Mouse (Mus musculus) ES-E14 (cell line): ENCODE data around the gene Slc17a5. TPM values are rescaled to one million over a fixed set of nuclear protein-coding genes. Genes with fewer than 3 reads are reported as not detected.
A peak's percentile ranks its signal among the peaks of the same experiment; 100 is the strongest.

Source experiments
- DNase-seq: peaks from one replicate; pipeline ENCODE4 v3.0.0-alpha.2; 2013; ENCODE audit warnings: low read depth, low spot score
- H3K27ac ChIP-seq: 2 replicates; pipeline ENCODE4 v1.5.1; 2012; ENCODE audit warnings: low read depth, mild to moderate bottlenecking, low read length, moderate library complexity, mixed read lengths; ENCODE audit not compliant: poor library complexity, insufficient read depth, severe bottlenecking
- H3K36me3 ChIP-seq: 2 replicates; pipeline ENCODE4 v1.6.1; 2012; ENCODE audit warnings: mild to moderate bottlenecking, low read length, moderate library complexity, mixed read lengths; ENCODE audit not compliant: control insufficient read depth, poor library complexity, insufficient read depth, severe bottlenecking
- H3K4me1 ChIP-seq, 2 experiments: fragments of 150-350 bp in 1 of 2; sonication (generic) in 1 of 2; 2 replicates each; pipeline ENCODE4 v1.6.1; 2012; ENCODE audit warnings: low read length in 2 of 2, mild to moderate bottlenecking in 1 of 2, mixed read lengths in 1 of 2; ENCODE audit not compliant: control insufficient read depth in 2 of 2, insufficient read depth in 2 of 2, poor library complexity in 1 of 2
- H3K4me3 ChIP-seq, 2 experiments: fragments of 150-350 bp in 1 of 2; sonication (generic) in 1 of 2; 2 replicates each; pipeline ENCODE4 v1.5.1; 2012; ENCODE audit warnings: low read length in 2 of 2, low read depth in 1 of 2, mild to moderate bottlenecking in 1 of 2, mixed read lengths in 1 of 2; ENCODE audit not compliant: insufficient read depth in 1 of 2, poor library complexity in 1 of 2, severe bottlenecking in 1 of 2
- H3K9ac ChIP-seq: 2 replicates; pipeline ENCODE4 v1.6.1; 2012; ENCODE audit warnings: low read depth, mild to moderate bottlenecking, low read length, mixed read lengths; ENCODE audit not compliant: poor library complexity, insufficient read depth, severe bottlenecking
- H3K9me3 ChIP-seq: fragments of 150-350 bp; sonication (generic); 2 replicates; pipeline ENCODE4 v1.6.1; 2012; ENCODE audit warnings: low read depth, mild to moderate bottlenecking, low read length; ENCODE audit not compliant: control insufficient read depth, insufficient read depth
- CHD2 ChIP-seq: IDR thresholded peaks from 2 replicates; pipeline ENCODE4 v1.6.1; 2014; ENCODE audit warnings: mild to moderate bottlenecking, low read depth, low read length, inconsistent platforms
- HCFC1 ChIP-seq: IDR thresholded peaks from 2 replicates; pipeline ENCODE4 v1.6.1; 2012; ENCODE audit warnings: low read length, inconsistent platforms, borderline replicate concordance; ENCODE audit not compliant: insufficient read depth
- MAFK ChIP-seq: IDR thresholded peaks from 2 replicates; pipeline ENCODE4 v1.6.1; 2014; ENCODE audit warnings: mild to moderate bottlenecking, low read depth, low read length, inconsistent platforms; ENCODE audit not compliant: insufficient read depth
- ZC3H11A ChIP-seq: IDR thresholded peaks from 2 replicates; pipeline ENCODE4 v1.6.1; 2012; ENCODE audit warnings: low read depth, mild to moderate bottlenecking, inconsistent platforms, low read length, borderline replicate concordance
- ZNF384 ChIP-seq: IDR thresholded peaks from 2 replicates; pipeline ENCODE4 v1.6.1; 2012; ENCODE audit warnings: low read depth, low read length, inconsistent platforms
- in situ Hi-C, 2 experiments: fragments of 600-800 bp; cut with MboI; formaldehyde crosslinking; loops; one replicate each; pipeline ENCODE4 v1.15.1; 2025; ENCODE audit warnings: low sequenced_read_pairs in 2 of 2, inconsistent platforms in 1 of 2; ENCODE audit not compliant: unreplicated experiment in 2 of 2
- total RNA-seq: library from RNA; depleted of rRNA; stranded (reverse); fragments of 300-350 nt; gene quantifications from 2 replicates; pipeline ENCODE4 v1.2.3, GENCODE M21; 2012

Slc17a5 gene
- total RNA-seq, 1 experiment: 7.6 TPM

- DNase-seq: no peak
- Histone ChIP-seq H3K9me3 (no peaks in the 10 kb centered on the region), H3K36me3 (no peaks in the 10 kb centered on the region), H3K27ac (no peak overlapping the region), H3K4me3 (no peak overlapping the region), H3K9ac (no peak overlapping the region), H3K4me1 (0 out of 4 replicates have a peak, but pooled peaks cover 0 to 1% of the 10 kb centered on the region in 2 experiments)
- in situ Hi-C loops: no loop called here
- TF ChIP-seq ZNF384 (no peak), ZC3H11A (no peak), HCFC1 (no peak), CHD2 (no peak), MAFK (no peak)
Observed at GRCm38 (mm10) chr9:78623301-78623747, 35.5 kb upstream of the Slc17a5 start.

- H3K36me3 ChIP-seq: no peaks in the 10 kb centered on the region
- no peak overlapping the region for H3K27ac ChIP-seq
- in situ Hi-C loops: no loop called here
- H3K4me3 ChIP-seq: no peak overlapping the region
- no peak overlapping the region for H3K9ac ChIP-seq
- H3K9me3 ChIP-seq: no peaks in the 10 kb centered on the region
- TF ChIP-seq MAFK (no peak), HCFC1 (no peak), CHD2 (no peak), ZNF384 (no peak), ZC3H11A (no peak)
- peaks cover 1 to 5% of the 10 kb centered on the region in 2 experiments; a peak in 2 of 4 replicates for H3K4me1 ChIP-seq
- DNase-seq: no peak
Observed at GRCm38 (mm10) chr9:78619285-78619684, 31.4 kb upstream of the Slc17a5 start.

GRCm38 (mm10) chr9:78615401-78616021, 27.7 kb upstream of the Slc17a5 start, which contains the start of gene Cd109:
TSS of gene Cd109 (plus strand) at chr9:78615546.
- Histone ChIP-seq H3K36me3 (no peaks in the 10 kb centered on the region), H3K9ac (peak within 1 kb of the TSS; percentile 56), H3K27ac (no peak within 1 kb of the TSS), H3K9me3 (no peaks in the 10 kb centered on the region), H3K4me3 (peak within 1 kb of the TSS; percentile 68 to 73), H3K4me1 (peaks cover 0 to 5% of the 10 kb centered on the region in 2 experiments; a peak in 2 of 4 replicates)
- TF ChIP-seq ZNF384 (no peak), MAFK (no peak), ZC3H11A (no peak), HCFC1 (no peak), CHD2 (no peak)
- in situ Hi-C loops: no loop called here
- DNase-seq: peak; percentile 63

GRCm38 (mm10) chr9:78614201-78614600, 26.4 kb upstream of the Slc17a5 start:
- Histone ChIP-seq H3K9ac (no peak overlapping the region), H3K36me3 (no peaks in the 10 kb centered on the region), H3K4me1 (peaks cover 0 to 5% of the 10 kb centered on the region in 2 experiments; a peak in 2 of 4 replicates), H3K27ac (no peak overlapping the region), H3K4me3 (no peak overlapping the region), H3K9me3 (no peaks in the 10 kb centered on the region)
- DNase-seq: no peak
- in situ Hi-C loops: no loop called here
- TF ChIP-seq ZNF384 (no peak), CHD2 (no peak), HCFC1 (no peak), ZC3H11A (no peak), MAFK (no peak)
